Mouse (Mus musculus) E14TG2a.4 (cell line): ENCODE measurements around the gene Anks1b.

Experiments
- CTCF ChIP-seq: conservative IDR thresholded peaks from 2 replicates; pipeline ENCODE4 v1.5.1; 2014; ENCODE audit warnings: low read length
- POU5F1 ChIP-seq: IDR thresholded peaks from 2 replicates; pipeline ENCODE4 v1.6.1; 2014; ENCODE audit warnings: low read length, borderline replicate concordance

- TF ChIP-seq CTCF (no peak), POU5F1 (no peak)
Measured at GRCm38 (mm10) chr10:90666746-90667145, 793.4 kb downstream of the Anks1b start.
